Mouse (Mus musculus): ENCODE measurements around the gene Scn11a. TPM values are rescaled to one million over a fixed set of nuclear protein-coding genes. Genes with fewer than 3 reads are reported as not detected.

The Scn11a gene
- polyA plus RNA-seq, 2 experiments = 0.06 to 0.10 TPM

DNA sequence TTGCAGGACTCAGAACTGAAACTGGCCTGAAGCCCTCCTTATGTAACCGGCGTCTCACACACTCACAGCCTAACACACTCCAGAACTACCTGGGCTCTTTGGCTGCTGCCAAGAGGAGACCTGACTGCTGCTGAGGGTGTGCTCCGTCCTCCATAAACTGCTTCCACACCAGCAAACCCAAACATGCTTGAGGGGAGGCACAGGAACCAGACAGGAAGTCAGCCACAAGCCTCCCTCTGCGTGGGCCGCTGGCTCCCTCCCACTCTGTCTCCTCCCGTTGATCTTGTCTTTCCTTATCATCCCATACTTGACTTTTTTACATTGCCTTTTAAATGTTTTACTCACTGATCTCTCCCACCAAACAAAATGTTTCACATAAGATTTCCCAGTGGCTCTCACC, 23.8 kb downstream of the Scn11a start:
- H3K9me3 ChIP-seq (ENCODE audit: control insufficient read depth, low read length) = no peaks in the 10 kb centered on the region
- WGBS = 47% methylated on average over 6 of the region's 6 CpGs
- no peaks in the 10 kb centered on the region for H3K36me3 ChIP-seq (ENCODE audit: control insufficient read depth, insufficient read depth, low read length)
- H3K27ac ChIP-seq (replicated peaks; ENCODE audit: low read depth, low read length) = no peak overlapping the region
- no peak for TF ChIP-seq POLR2A (IDR thresholded peaks at IDR 0.05; ENCODE audit: borderline replicate concordance, extremely low read depth, insufficient read depth, insufficient read length)
- no peak overlapping the region for H3K4me3 ChIP-seq (replicated peaks; ENCODE audit: low read length)
- no peaks in the 10 kb centered on the region for H3K27me3 ChIP-seq (ENCODE audit: control insufficient read depth, insufficient read depth, low read length)
- H3K9ac ChIP-seq (ENCODE audit: low read depth, low read length, severe bottlenecking) = no peak overlapping the region
- H3K4me1 ChIP-seq (ENCODE audit: control insufficient read depth, insufficient read depth, low read length) = peaks cover 3% of the 10 kb centered on the region; the same call in 1 of the 2 replicates
- ATAC-seq (ENCODE audit: low FRiP score, low read depth) (no peak), DNase-seq (ENCODE audit: low spot score) (no peak)
- no peak overlapping the region for H3K4me2 ChIP-seq (replicated peaks; ENCODE audit: low read depth, low read length, severe bottlenecking)

DNA sequence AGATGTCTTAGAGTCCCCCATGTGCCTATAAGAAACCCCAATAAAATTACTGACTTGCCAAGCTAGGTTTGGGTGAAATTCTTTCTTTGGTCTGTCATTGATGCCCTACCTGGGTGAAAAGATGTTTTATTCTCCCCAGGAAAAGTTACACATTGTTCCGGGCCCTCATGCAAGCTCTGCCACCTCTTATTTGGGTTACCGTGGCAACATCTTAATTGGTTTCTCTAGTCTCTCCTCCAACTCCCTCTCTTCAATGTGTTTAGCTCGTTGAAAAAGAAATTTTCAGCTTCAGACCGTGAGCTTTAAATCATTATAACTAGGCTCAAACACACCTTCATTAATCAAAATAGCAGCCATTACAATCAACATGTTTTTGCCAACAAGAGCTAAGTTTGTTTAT, 28.5 kb downstream of the Scn11a start:
- Histone ChIP-seq H3K4me3 (replicated peaks; ENCODE audit: low read length) (no peak overlapping the region), H3K27me3 (ENCODE audit: control insufficient read depth, insufficient read depth, low read length) (no peaks in the 10 kb centered on the region), H3K4me1 (ENCODE audit: control insufficient read depth, insufficient read depth, low read length) (no peaks in the 10 kb centered on the region; the same call in 1 of the 2 replicates), H3K27ac (replicated peaks; ENCODE audit: low read depth, low read length) (no peak overlapping the region), H3K9me3 (ENCODE audit: control insufficient read depth, low read length) (no peaks in the 10 kb centered on the region), H3K36me3 (ENCODE audit: control insufficient read depth, insufficient read depth, low read length) (no peaks in the 10 kb centered on the region), H3K4me2 (replicated peaks; ENCODE audit: low read depth, low read length, severe bottlenecking) (no peak overlapping the region), H3K9ac (ENCODE audit: low read depth, low read length, severe bottlenecking) (no peak overlapping the region)
- ATAC-seq (ENCODE audit: low FRiP score, low read depth) (no peak), DNase-seq (ENCODE audit: low spot score) (no peak)
- no peak for TF ChIP-seq POLR2A (IDR thresholded peaks at IDR 0.05; ENCODE audit: borderline replicate concordance, extremely low read depth, insufficient read depth, insufficient read length)
- whole genome bisulfite sequencing = 73% methylated on average over 4 of the region's 4 CpGs

- DNase-seq (ENCODE audit: low spot score) (no peak), ATAC-seq (ENCODE audit: low FRiP score, low read depth) (no peak)
- WGBS = 77% methylated on average over 15 of the region's 15 CpGs
- no peaks in the 10 kb centered on the region for H3K9me3 ChIP-seq (ENCODE audit: control insufficient read depth, low read length)
- no peak overlapping the region for H3K4me3 ChIP-seq (replicated peaks; ENCODE audit: low read length)
- no peaks in the 10 kb centered on the region for H3K36me3 ChIP-seq (ENCODE audit: control insufficient read depth, insufficient read depth, low read length)
- no peak overlapping the region for H3K9ac ChIP-seq (ENCODE audit: low read depth, low read length, severe bottlenecking)
- no peak for TF ChIP-seq POLR2A (IDR thresholded peaks at IDR 0.05; ENCODE audit: borderline replicate concordance, extremely low read depth, insufficient read depth, insufficient read length)
- no peaks in the 10 kb centered on the region for H3K4me1 ChIP-seq (ENCODE audit: control insufficient read depth, insufficient read depth, low read length)
- H3K27ac ChIP-seq (replicated peaks; ENCODE audit: low read depth, low read length) = no peak overlapping the region
- no peaks in the 10 kb centered on the region for H3K27me3 ChIP-seq (ENCODE audit: control insufficient read depth, insufficient read depth, low read length)
- H3K4me2 ChIP-seq (replicated peaks; ENCODE audit: low read depth, low read length, severe bottlenecking) = no peak overlapping the region
Observed at GRCm38 (mm10) chr9:119795254-119795912, 29.9 kb downstream of the Scn11a start.

GRCm38 (mm10) chr9:119794470-119794869, 30.8 kb downstream of the Scn11a start:
- Histone ChIP-seq H3K9ac (ENCODE audit: low read depth, low read length, severe bottlenecking) (no peak overlapping the region), H3K27me3 (ENCODE audit: control insufficient read depth, insufficient read depth, low read length) (no peaks in the 10 kb centered on the region), H3K4me3 (replicated peaks; ENCODE audit: low read length) (no peak overlapping the region), H3K4me2 (replicated peaks; ENCODE audit: low read depth, low read length, severe bottlenecking) (no peak overlapping the region), H3K27ac (replicated peaks; ENCODE audit: low read depth, low read length) (no peak overlapping the region), H3K4me1 (ENCODE audit: control insufficient read depth, insufficient read depth, low read length) (no peaks in the 10 kb centered on the region), H3K36me3 (ENCODE audit: control insufficient read depth, insufficient read depth, low read length) (no peaks in the 10 kb centered on the region), H3K9me3 (ENCODE audit: control insufficient read depth, low read length) (no peaks in the 10 kb centered on the region)
- no peak for DNase-seq (ENCODE audit: low spot score)
- ATAC-seq (ENCODE audit: low FRiP score, low read depth) = no peak
- TF ChIP-seq POLR2A (IDR thresholded peaks at IDR 0.05; ENCODE audit: borderline replicate concordance, extremely low read depth, insufficient read depth, insufficient read length) = no peak
- 63% methylated on average over 4 of the region's 4 CpGs for WGBS

DNA sequence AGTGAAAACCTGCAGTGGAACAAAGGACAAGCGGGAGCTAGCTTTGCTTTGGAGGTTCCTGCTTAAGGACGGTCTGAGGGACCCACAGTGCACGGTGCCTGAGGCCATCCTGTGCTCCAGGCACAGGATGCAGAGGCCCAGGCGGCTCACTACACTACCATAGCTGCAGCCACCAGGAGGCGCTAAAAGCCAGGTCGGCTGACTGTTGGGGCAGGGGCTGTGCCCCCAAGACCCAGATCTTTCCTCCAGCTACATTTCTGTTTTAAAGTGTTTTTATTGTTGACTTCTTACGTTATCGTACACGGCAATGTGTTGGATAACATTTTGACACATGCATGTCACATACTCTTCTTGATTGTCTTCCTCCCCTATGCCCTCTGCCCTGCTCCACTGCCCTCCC, 32.8 kb downstream of the Scn11a start:
- Histone ChIP-seq H3K4me2 (replicated peaks; ENCODE audit: low read depth, low read length, severe bottlenecking) (no peak overlapping the region), H3K36me3 (ENCODE audit: control insufficient read depth, insufficient read depth, low read length) (no peaks in the 10 kb centered on the region), H3K27me3 (ENCODE audit: control insufficient read depth, insufficient read depth, low read length) (no peaks in the 10 kb centered on the region), H3K4me3 (replicated peaks; ENCODE audit: low read length) (no peak overlapping the region), H3K9me3 (ENCODE audit: control insufficient read depth, low read length) (no peaks in the 10 kb centered on the region), H3K4me1 (ENCODE audit: control insufficient read depth, insufficient read depth, low read length) (no peaks in the 10 kb centered on the region), H3K9ac (ENCODE audit: low read depth, low read length, severe bottlenecking) (no peak overlapping the region), H3K27ac (replicated peaks; ENCODE audit: low read depth, low read length) (no peak overlapping the region)
- TF ChIP-seq POLR2A (IDR thresholded peaks at IDR 0.05; ENCODE audit: borderline replicate concordance, extremely low read depth, insufficient read depth, insufficient read length) = no peak
- DNase-seq (ENCODE audit: low spot score) = no peak
- no peak for ATAC-seq (ENCODE audit: low FRiP score, low read depth)
- 56% methylated on average over 9 of the region's 9 CpGs for WGBS
